Mouse (Mus musculus) heart, adult 11 months (tissue): ENCODE measurements around the gene Sp1.

Source experiments
- DNase-seq: peaks from one replicate; pipeline ENCODE4 v3.0.0; 2022

Gene Sp1

GRCm38 (mm10) chr15:102400476-102401045 is 5.4 kb upstream of the Sp1 start:
- DNase-seq: peak; percentile 88

- no peak for DNase-seq
These were observed 4.7 kb upstream of the Sp1 start for GRCm38 (mm10) chr15:102401278-102401677.

- no peak for DNase-seq
These were observed 3.7 kb upstream of the Sp1 start for GRCm38 (mm10) chr15:102402210-102402609.

GRCm38 (mm10) chr15:102404608-102405488 is 1.1 kb upstream of the Sp1 start:
- peak; percentile 89 for DNase-seq

GRCm38 (mm10) chr15:102406196-102406911 is 411 bp downstream of the Sp1 start:
- DNase-seq: peak; percentile 99

- peak; percentile 70 for DNase-seq
These were observed 1.1 kb downstream of the Sp1 start for GRCm38 (mm10) chr15:102406912-102407580.

- DNase-seq: peak; percentile 93
These were observed 2.0 kb downstream of the Sp1 start for GRCm38 (mm10) chr15:102407681-102408557.

- peak; percentile 93 for DNase-seq
These were observed 2.7 kb downstream of the Sp1 start for GRCm38 (mm10) chr15:102408558-102409130.

GRCm38 (mm10) chr15:102409286-102409685 is 3.3 kb downstream of the Sp1 start:
- peak; percentile 92 for DNase-seq

- peak; percentile 33 for DNase-seq
These were observed 5.1 kb downstream of the Sp1 start for GRCm38 (mm10) chr15:102411077-102411476.

- DNase-seq: peak; percentile 59
These were observed 7.7 kb downstream of the Sp1 start for GRCm38 (mm10) chr15:102413687-102414086.

GRCm38 (mm10) chr15:102417524-102417923 is 11.6 kb downstream of the Sp1 start:
- DNase-seq: no peak

- DNase-seq: peak; percentile 39
These were observed 15.0 kb downstream of the Sp1 start for GRCm38 (mm10) chr15:102420986-102421385.

- no peak for DNase-seq
These were observed 15.5 kb downstream of the Sp1 start for GRCm38 (mm10) chr15:102421437-102421836.

GRCm38 (mm10) chr15:102423602-102424240 is 17.8 kb downstream of the Sp1 start:
- DNase-seq: peak; percentile 73

GRCm38 (mm10) chr15:102424657-102425056 is 18.7 kb downstream of the Sp1 start:
- DNase-seq: no peak

- peak; percentile 27 for DNase-seq
These were observed 21.0 kb downstream of the Sp1 start for GRCm38 (mm10) chr15:102426963-102427362.

GRCm38 (mm10) chr15:102432046-102432445 is 26.1 kb downstream of the Sp1 start:
- DNase-seq: peak; percentile 33

- no peak for DNase-seq
These were observed 27.2 kb downstream of the Sp1 start for GRCm38 (mm10) chr15:102433173-102433572.

GRCm38 (mm10) chr15:102442490-102442889 is 36.5 kb downstream of the Sp1 start:
- peak; percentile 95 for DNase-seq

- no peak for DNase-seq
These were observed 39.2 kb downstream of the Sp1 start, which contains the start of gene Amhr2 for GRCm38 (mm10) chr15:102445146-102445545. Amhr2 (plus strand) TSS chr15:102445367.
